Mouse (Mus musculus) adrenal gland, adult 2 months (tissue): ENCODE results near the gene Pcdh15. TPM values are rescaled to one million over a fixed set of nuclear protein-coding genes. Genes with fewer than 3 reads are reported as not detected.
A peak's percentile ranks its signal among the peaks of the same experiment; 100 is the strongest.

ENCODE experiments used
- DNase-seq: peaks from one replicate; pipeline ENCODE4 v3.0.0; 2021
- polyA plus RNA-seq: library from polyadenylated mRNA; depleted of rRNA; stranded (reverse); fragments of >200 nt; gene quantifications from 2 replicates; pipeline ENCODE4 v1.2.3, GENCODE M21; 2012
- total RNA-seq, 2 experiments: library from RNA; stranded (reverse); gene quantifications; 2 replicates each; pipeline ENCODE4 v1.2.3; 2021

Gene Pcdh15
- total and polyA plus RNA-seq, 3 experiments: 1.2 to 7.9 (median 5.0) TPM

GRCm38 (mm10) chr10:73947799-73948198, 848.7 kb downstream of the Pcdh15 start:
- DNase-seq: no peak

- DNase-seq: no peak
Measured at GRCm38 (mm10) chr10:73953362-73953761, 854.2 kb downstream of the Pcdh15 start.

- DNase-seq: no peak
Measured at GRCm38 (mm10) chr10:73984057-73984456, 884.9 kb downstream of the Pcdh15 start.

GRCm38 (mm10) chr10:74008836-74009235, 909.7 kb downstream of the Pcdh15 start:
- DNase-seq: no peak

- no peak for DNase-seq
Measured at GRCm38 (mm10) chr10:74023091-74023490, 923.9 kb downstream of the Pcdh15 start.

GRCm38 (mm10) chr10:74053059-74053458, 953.9 kb downstream of the Pcdh15 start:
- no peak for DNase-seq

GRCm38 (mm10) chr10:74086653-74087052, 987.5 kb downstream of the Pcdh15 start:
- no peak for DNase-seq

- peak; percentile 1 for DNase-seq
Measured at GRCm38 (mm10) chr10:74098296-74098695, 999.2 kb downstream of the Pcdh15 start.

- DNase-seq: no peak
Measured at GRCm38 (mm10) chr10:74114107-74114506, 1015.0 kb downstream of the Pcdh15 start.

GRCm38 (mm10) chr10:74116817-74117216, 1017.7 kb downstream of the Pcdh15 start:
- no peak for DNase-seq

- DNase-seq: no peak
Measured at GRCm38 (mm10) chr10:74123421-74123820, 1024.3 kb downstream of the Pcdh15 start.

GRCm38 (mm10) chr10:74129192-74129591, 1030.0 kb downstream of the Pcdh15 start:
- no peak for DNase-seq

GRCm38 (mm10) chr10:74129665-74130064, 1030.5 kb downstream of the Pcdh15 start:
- no peak for DNase-seq

- DNase-seq: no peak
Measured at GRCm38 (mm10) chr10:74130805-74131204, 1031.7 kb downstream of the Pcdh15 start.

GRCm38 (mm10) chr10:74147966-74148365, 1048.8 kb downstream of the Pcdh15 start:
- DNase-seq: no peak

- no peak for DNase-seq
Measured at GRCm38 (mm10) chr10:74181921-74182320, 1082.8 kb downstream of the Pcdh15 start.

- DNase-seq: peak; percentile 3
Measured at GRCm38 (mm10) chr10:74203650-74204049, 1104.5 kb downstream of the Pcdh15 start.

- no peak for DNase-seq
Measured at GRCm38 (mm10) chr10:74217268-74217667, 1118.1 kb downstream of the Pcdh15 start.

GRCm38 (mm10) chr10:74220439-74220838, 1121.3 kb downstream of the Pcdh15 start:
- DNase-seq: no peak

- no peak for DNase-seq
Measured at GRCm38 (mm10) chr10:74257716-74258446, 1158.7 kb downstream of the Pcdh15 start.

- no peak for DNase-seq
Measured at GRCm38 (mm10) chr10:74258639-74259038, 1159.5 kb downstream of the Pcdh15 start.

- no peak for DNase-seq
Measured at GRCm38 (mm10) chr10:74269637-74270269, 1170.6 kb downstream of the Pcdh15 start.

- no peak for DNase-seq
Measured at GRCm38 (mm10) chr10:74270894-74271293, 1171.8 kb downstream of the Pcdh15 start.

GRCm38 (mm10) chr10:74304120-74304519, 1205.0 kb downstream of the Pcdh15 start:
- no peak for DNase-seq
